Mouse (Mus musculus): ENCODE results near the gene Alg3. TPM values are rescaled to one million over a fixed set of nuclear protein-coding genes. Genes with fewer than 3 reads are reported as not detected.

The Alg3 gene
- polyA plus RNA-seq, 1 experiment from 2014 or later = 46.1 TPM

DNA sequence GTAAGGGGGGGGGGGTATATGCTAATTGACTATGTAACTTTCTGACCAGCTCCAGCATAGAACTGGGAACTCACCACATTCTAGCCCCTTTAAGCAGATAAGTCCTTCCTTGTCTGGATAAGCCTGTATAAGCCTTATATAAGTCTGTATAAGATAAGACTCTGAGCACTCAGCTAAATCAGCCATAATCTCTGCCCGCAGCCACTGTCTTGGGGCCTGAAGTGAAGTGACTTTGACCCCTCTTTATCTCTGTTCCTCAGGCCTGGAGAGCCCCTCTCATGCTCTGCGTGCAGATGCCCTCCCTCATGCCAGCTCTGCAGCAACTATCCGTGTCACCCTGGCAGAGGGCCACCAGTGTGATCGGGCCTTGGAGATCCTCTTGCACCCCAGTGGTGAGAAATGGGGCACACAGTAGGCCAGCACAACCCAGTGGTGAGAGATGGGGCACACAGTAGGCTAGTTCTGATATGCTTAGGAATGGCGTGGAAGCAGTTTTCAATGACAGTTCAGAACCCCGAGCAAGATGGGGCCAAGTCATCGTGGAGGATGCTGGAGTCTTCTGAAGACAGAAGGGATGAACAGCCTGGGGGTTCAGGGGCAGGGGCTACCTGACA, 16.4 kb downstream of the Alg3 start:
- no peaks in the 10 kb centered on the region for H3K9me3 ChIP-seq (ENCODE audit: control insufficient read depth, low read depth, low read length)
- no peak overlapping the region for H3K4me3 ChIP-seq (ENCODE audit: low read depth, low read length)
- no peak for ATAC-seq (ENCODE audit: insufficient number of reproducible peaks, insufficient read depth, low FRiP score, low read depth)
- H3K9ac ChIP-seq (replicated peaks; ENCODE audit: low read depth, low read length) = no peak overlapping the region
- H3K27me3 ChIP-seq (ENCODE audit: control insufficient read depth, insufficient read depth, low read length) = peaks cover 18% of the 10 kb centered on the region
- H3K4me1 ChIP-seq (ENCODE audit: control insufficient read depth, insufficient read depth, low read length) = peaks cover 13% of the 10 kb centered on the region
- WGBS = 82% methylated on average over 7 of the region's 7 CpGs
- H3K27ac ChIP-seq (ENCODE audit: low read length) = no peak overlapping the region
- H3K36me3 ChIP-seq (ENCODE audit: control insufficient read depth, insufficient read depth, low read length) = no peaks in the 10 kb centered on the region
- no peak overlapping the region for H3K4me2 ChIP-seq (replicated peaks; ENCODE audit: low read depth, low read length)

DNA sequence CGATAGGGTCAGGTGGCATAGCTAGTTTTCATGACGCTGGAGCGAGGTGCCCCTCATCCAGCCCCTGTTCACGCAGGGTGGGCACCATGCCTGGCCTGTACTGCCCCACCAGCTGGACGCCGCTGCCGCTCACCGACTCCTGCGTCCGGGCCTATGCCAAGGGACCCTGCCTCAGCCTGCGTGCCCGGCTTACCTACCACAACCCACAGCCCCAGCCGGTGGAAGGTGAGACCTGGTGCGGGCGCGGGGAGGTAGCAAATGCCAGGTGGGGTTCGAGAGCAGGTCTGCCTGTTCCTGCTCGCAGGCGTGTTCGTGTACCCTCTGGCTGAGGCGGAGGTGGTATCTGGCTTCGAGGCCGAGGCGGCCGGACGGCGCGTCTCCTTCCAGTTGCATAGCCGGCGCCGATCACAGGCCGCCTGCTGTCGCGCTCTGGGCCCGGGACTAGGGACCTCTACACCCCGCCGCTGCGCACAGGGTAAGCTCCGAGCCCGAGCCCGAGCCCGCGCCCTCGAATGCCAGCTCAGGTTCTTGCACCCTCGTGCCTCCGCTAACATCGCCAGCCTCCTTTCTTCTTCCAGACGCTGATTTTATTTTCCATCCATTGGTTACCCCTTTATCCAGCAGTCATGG, 20.3 kb downstream of the Alg3 start:
- 0 out of 2 replicates have a peak, but pooled peaks have one; percentile 3 for ATAC-seq (ENCODE audit: insufficient number of reproducible peaks, insufficient read depth, low FRiP score, low read depth)

GRCm38 (mm10) chr16:20590680-20591038, 20.9 kb downstream of the Alg3 start:
- Histone ChIP-seq H3K9me3 (ENCODE audit: control insufficient read depth, low read depth, low read length) (no peaks in the 10 kb centered on the region), H3K27me3 (ENCODE audit: control insufficient read depth, insufficient read depth, low read length) (peaks cover 27% of the 10 kb centered on the region), H3K27ac (ENCODE audit: low read length) (no peak overlapping the region), H3K36me3 (ENCODE audit: control insufficient read depth, insufficient read depth, low read length) (no peaks in the 10 kb centered on the region), H3K4me1 (ENCODE audit: control insufficient read depth, insufficient read depth, low read length) (peaks cover 22% of the 10 kb centered on the region), H3K4me2 (replicated peaks; ENCODE audit: low read depth, low read length) (peak overlapping the region; percentile 92), H3K9ac (replicated peaks; ENCODE audit: low read depth, low read length) (0 out of 2 replicates have a peak overlapping the region, but pooled peaks have one; percentile 22), H3K4me3 (ENCODE audit: low read depth, low read length) (peak overlapping the region; percentile 46)
- peak; percentile 20; the same call in 1 of the 2 replicates for ATAC-seq (ENCODE audit: insufficient number of reproducible peaks, insufficient read depth, low FRiP score, low read depth)
- WGBS = 3% methylated on average over 17 of the region's 17 CpGs

More for the DNA sequence above, 20.3 kb downstream of the Alg3 start:
- no peaks in the 10 kb centered on the region for H3K36me3 ChIP-seq (ENCODE audit: control insufficient read depth, insufficient read depth, low read length)
- peaks cover 27% of the 10 kb centered on the region for H3K27me3 ChIP-seq (ENCODE audit: control insufficient read depth, insufficient read depth, low read length)
- 4% methylated on average over 48 of the region's 48 CpGs for WGBS
- H3K27ac ChIP-seq (ENCODE audit: low read length) = no peak overlapping the region
- H3K9me3 ChIP-seq (ENCODE audit: control insufficient read depth, low read depth, low read length) = no peaks in the 10 kb centered on the region
- H3K4me2 ChIP-seq (replicated peaks; ENCODE audit: low read depth, low read length) = peak overlapping the region; percentile 92
- H3K4me1 ChIP-seq (ENCODE audit: control insufficient read depth, insufficient read depth, low read length) = peaks cover 22% of the 10 kb centered on the region
- peak overlapping the region; percentile 46 for H3K4me3 ChIP-seq (ENCODE audit: low read depth, low read length)
- no peak overlapping the region for H3K9ac ChIP-seq (replicated peaks; ENCODE audit: low read depth, low read length)

DNA sequence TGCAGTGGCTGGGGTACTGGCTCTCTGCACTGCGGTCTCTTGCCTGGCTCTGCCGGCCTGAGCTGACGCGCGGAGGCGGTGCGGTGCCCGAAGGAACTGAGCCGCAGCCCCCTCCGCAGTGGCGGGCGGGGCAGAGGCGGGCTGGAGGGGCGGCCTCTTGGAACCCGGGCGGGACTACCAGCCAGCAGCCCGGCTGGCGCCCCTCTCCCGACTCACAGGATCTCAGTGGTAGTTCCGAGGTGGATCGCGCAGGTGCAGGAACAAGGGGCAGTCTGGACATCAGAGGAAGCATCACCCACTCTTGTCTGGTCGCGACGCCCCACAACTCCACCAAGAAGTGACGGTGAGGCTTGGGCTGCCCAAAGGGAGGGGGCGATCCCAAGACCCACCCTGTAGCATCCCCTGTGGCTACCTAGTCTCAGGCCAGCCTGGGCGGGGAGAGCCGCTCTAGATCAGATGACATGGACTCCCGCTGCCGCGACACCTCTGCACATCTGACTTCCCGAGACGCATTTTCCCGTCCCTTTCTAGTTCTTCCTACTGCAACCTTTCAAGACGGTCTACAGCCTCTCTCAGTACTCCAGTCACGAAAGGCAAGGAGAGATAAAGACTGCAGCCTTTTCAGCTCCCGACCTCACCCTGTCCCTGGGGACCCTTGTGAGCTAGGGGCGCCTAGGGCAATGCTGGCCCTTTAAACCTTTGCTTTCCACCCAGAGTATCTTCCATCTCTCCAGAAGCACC, 21.4 kb downstream of the Alg3 start:
- Histone ChIP-seq H3K27me3 (ENCODE audit: control insufficient read depth, insufficient read depth, low read length) (peaks cover 27% of the 10 kb centered on the region), H3K9me3 (ENCODE audit: control insufficient read depth, low read depth, low read length) (no peaks in the 10 kb centered on the region), H3K9ac (replicated peaks; ENCODE audit: low read depth, low read length) (peak overlapping the region; percentile 22; the same call in 1 of the 2 replicates), H3K4me1 (ENCODE audit: control insufficient read depth, insufficient read depth, low read length) (peaks cover 22% of the 10 kb centered on the region), H3K4me2 (replicated peaks; ENCODE audit: low read depth, low read length) (peak overlapping the region; percentile 92), H3K27ac (ENCODE audit: low read length) (no peak overlapping the region), H3K36me3 (ENCODE audit: control insufficient read depth, insufficient read depth, low read length) (no peaks in the 10 kb centered on the region), H3K4me3 (ENCODE audit: low read depth, low read length) (peak overlapping the region; percentile 46)
- under 1% methylated on average over 38 of the region's 39 CpGs for WGBS
- ATAC-seq (ENCODE audit: insufficient number of reproducible peaks, insufficient read depth, low FRiP score, low read depth) = peak; percentile 67

- H3K4me3 ChIP-seq (ENCODE audit: low read depth, low read length) = peak within 1 kb of the TSS; percentile 46
- peak within 1 kb of the TSS; percentile 22 for H3K9ac ChIP-seq (replicated peaks; ENCODE audit: low read depth, low read length)
- H3K27ac ChIP-seq (ENCODE audit: low read length) = no peak within 1 kb of the TSS
- peaks cover 22% of the 10 kb centered on the region for H3K4me1 ChIP-seq (ENCODE audit: control insufficient read depth, insufficient read depth, low read length)
- H3K36me3 ChIP-seq (ENCODE audit: control insufficient read depth, insufficient read depth, low read length) = no peaks in the 10 kb centered on the region
- WGBS = 2% methylated on average over 24 of the region's 24 CpGs
- H3K27me3 ChIP-seq (ENCODE audit: control insufficient read depth, insufficient read depth, low read length) = peaks cover 27% of the 10 kb centered on the region
- H3K9me3 ChIP-seq (ENCODE audit: control insufficient read depth, low read depth, low read length) = no peaks in the 10 kb centered on the region
- ATAC-seq (ENCODE audit: insufficient number of reproducible peaks, insufficient read depth, low FRiP score, low read depth) = peak; percentile 28; the same call in 1 of the 2 replicates
- peak within 1 kb of the TSS; percentile 92 for H3K4me2 ChIP-seq (replicated peaks; ENCODE audit: low read depth, low read length)
Measured at GRCm38 (mm10) chr16:20589366-20589938, 22.1 kb downstream of the Alg3 start, which contains the start of gene Vwa5b2. Gene Vwa5b2 (plus strand): TSS chr16:20589471.

DNA sequence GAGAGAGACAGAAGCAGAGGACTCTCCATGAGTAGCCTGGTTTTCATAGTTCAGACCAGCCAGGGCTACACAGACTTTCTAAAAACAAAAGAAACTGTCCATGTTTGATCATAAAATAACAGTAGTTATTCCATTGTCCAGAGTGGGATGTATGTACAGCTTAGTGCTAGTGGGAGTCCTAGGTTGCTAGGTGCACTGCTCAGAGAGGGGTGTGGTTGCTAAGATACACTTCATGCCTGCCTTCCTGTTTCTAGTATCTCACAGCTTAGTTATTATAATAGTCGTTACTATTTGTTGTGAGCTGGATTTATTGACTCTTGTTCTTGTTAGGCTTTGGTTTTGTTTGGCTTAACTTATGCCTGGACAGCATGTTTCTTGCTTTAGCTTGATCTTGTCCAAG, 46.5 kb downstream of the Alg3 start:
- H3K9ac ChIP-seq (replicated peaks; ENCODE audit: low read depth, low read length) = no peak overlapping the region
- H3K27ac ChIP-seq (ENCODE audit: low read length) = no peak overlapping the region
- no peaks in the 10 kb centered on the region for H3K27me3 ChIP-seq (ENCODE audit: control insufficient read depth, insufficient read depth, low read length)
- no peak for ATAC-seq (ENCODE audit: insufficient number of reproducible peaks, insufficient read depth, low FRiP score, low read depth)
- no peak overlapping the region for H3K4me3 ChIP-seq (ENCODE audit: low read depth, low read length)
- no peaks in the 10 kb centered on the region for H3K4me1 ChIP-seq (ENCODE audit: control insufficient read depth, insufficient read depth, low read length)
- WGBS = 39% methylated on average over 1 of the region's 1 CpGs
- no peaks in the 10 kb centered on the region for H3K9me3 ChIP-seq (ENCODE audit: control insufficient read depth, low read depth, low read length)
- peaks cover 18% of the 10 kb centered on the region for H3K36me3 ChIP-seq (ENCODE audit: control insufficient read depth, insufficient read depth, low read length)
- H3K4me2 ChIP-seq (replicated peaks; ENCODE audit: low read depth, low read length) = no peak overlapping the region

- Histone ChIP-seq H3K36me3 (ENCODE audit: control insufficient read depth, insufficient read depth, low read length) (peaks cover 59% of the 10 kb centered on the region), H3K4me1 (ENCODE audit: control insufficient read depth, insufficient read depth, low read length) (no peaks in the 10 kb centered on the region), H3K9me3 (ENCODE audit: control insufficient read depth, low read depth, low read length) (no peaks in the 10 kb centered on the region), H3K4me3 (ENCODE audit: low read depth, low read length) (no peak overlapping the region), H3K4me2 (replicated peaks; ENCODE audit: low read depth, low read length) (no peak overlapping the region), H3K9ac (replicated peaks; ENCODE audit: low read depth, low read length) (no peak overlapping the region), H3K27ac (ENCODE audit: low read length) (no peak overlapping the region), H3K27me3 (ENCODE audit: control insufficient read depth, insufficient read depth, low read length) (no peaks in the 10 kb centered on the region)
- 68% methylated on average over 7 of the region's 7 CpGs for WGBS
- ATAC-seq (ENCODE audit: insufficient number of reproducible peaks, insufficient read depth, low FRiP score, low read depth) = no peak
Measured at GRCm38 (mm10) chr16:20557381-20557780, 54.2 kb downstream of the Alg3 start.

Data from stomach, embryonic 14.5 days (tissue).